Mouse (Mus musculus) telencephalon, adult 2 months (tissue): ENCODE measurements around the gene Maml1.

Experiments used
- DNase-seq: peaks from one replicate; pipeline ENCODE4 v3.0.0-alpha.2; 2011; ENCODE audit warnings: low read depth, low spot score

Gene Maml1

DNA sequence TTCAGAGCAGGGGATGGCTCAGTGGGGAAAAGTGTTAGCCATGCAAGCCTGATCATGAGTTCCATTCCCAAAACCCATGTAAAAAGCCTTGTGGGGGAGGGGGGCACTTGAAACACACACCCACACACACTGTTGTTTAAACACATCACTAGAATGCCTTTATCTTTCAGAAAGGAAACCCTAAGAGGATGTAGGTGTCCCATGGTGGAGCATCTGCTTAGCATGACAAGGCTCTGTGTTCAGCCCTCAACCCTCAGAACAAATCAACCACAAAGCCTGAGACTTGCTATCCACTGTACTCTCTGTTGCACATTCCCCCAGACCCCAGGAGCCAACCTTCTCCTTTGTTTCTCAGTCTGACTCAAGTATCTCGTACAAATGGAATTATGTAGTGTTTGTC lies 12.1 kb downstream of the Maml1 start:
- no peak for DNase-seq

DNA sequence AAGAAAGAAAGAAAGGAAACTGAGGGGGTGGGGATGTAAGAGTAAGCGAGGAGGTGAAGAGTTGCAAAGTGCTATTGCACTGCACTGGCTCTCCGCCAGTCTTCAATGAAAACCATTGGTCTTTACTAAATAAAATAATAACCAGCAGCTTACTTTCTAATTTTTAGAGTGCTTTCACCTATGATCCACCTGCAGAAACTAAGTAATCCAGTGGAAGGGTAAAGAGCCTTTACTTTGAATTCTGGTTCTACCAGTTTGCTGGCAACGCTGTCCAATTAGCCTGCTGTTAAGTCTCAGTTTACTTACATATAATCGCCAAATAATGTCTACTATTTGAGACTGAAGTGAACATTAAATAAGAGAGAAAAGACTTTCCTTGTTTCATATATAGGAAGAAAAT lies 13.1 kb downstream of the Maml1 start:
- DNase-seq = no peak

DNA sequence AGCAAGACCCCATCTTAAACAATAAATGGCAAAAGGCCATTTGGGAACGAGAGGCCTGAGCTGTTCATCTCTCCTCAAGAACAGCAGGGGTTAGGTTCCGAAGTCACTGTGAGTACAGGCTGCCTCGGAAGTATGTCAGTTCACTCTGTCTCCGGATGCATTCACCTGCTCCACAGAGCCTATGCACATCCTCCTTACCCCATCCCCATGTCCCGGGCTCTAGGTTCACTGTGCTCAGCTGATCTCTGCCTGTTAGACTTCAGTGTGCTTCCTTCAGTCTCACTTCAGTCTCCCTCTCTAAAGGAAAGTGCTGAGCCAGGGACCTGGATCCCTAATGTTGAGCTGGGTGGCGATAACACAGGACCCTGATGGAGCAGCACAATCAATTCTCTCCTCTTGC lies 14.4 kb downstream of the Maml1 start:
- DNase-seq = no peak

DNA sequence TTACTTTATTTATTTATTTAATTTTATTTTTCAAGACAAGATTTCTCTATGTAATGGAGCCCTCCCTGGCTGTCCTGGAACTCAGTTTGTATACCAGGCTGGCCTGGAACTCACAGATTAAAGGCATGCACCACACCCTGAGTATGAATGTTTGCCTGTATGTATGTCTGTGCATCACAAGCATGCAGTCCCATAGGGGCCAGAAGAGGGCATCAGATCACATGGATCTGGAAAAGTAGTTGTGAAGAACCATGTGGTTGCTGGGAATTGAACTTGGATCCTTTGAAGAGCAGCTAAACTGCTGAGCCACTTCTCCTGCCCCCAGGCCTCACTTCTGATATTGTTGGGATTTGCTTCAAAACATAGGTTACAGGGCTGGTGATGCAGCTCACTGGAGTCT lies 15.1 kb downstream of the Maml1 start:
- no peak for DNase-seq

DNA sequence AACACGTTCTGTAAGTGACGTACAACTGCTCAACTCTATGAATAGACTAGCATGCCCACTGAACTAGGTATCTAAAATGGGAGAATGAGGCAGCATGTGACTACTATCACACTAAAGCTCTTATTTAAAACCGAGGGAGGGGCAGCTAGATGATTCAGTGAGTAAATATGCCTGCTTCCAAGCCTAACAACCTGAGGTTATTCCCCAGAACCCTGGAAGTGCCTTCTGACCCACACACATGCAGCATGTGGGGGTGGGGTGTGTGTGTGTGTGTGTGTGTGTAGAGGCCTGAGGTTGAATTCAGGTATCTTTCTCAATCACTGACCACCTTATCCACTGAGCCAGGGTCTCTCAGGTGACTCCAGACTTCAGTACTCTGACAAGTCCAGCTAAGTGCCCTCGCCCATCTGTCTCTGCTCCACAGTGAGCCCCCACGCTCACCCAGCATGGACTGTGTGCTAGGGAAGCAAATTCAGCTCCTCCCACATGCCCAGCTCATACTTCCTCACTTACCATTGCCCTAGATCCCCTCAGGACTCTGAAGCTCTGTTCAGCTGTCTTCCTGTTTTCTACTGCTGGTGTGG lies 16.5 kb downstream of the Maml1 start:
- DNase-seq = peak; percentile 60

DNA sequence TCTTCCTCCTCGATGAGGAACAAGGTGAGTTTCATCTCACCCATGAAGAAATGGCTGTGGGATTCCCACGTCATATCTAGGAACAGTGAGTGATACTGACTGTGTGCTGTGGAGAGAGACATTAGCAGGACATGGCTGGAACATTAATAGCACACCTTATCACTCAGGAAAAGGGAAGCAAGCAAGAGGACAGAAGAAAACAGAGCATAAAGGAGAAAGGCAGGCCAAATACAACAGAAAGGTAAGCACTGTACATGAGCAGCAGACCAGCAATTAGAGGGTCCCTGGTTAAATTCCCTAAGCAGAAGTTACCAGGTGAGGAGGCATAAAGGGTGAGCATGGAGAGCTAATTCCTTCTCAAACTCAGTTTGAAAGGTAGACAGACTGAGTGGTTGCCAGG lies 17.0 kb downstream of the Maml1 start:
- DNase-seq = no peak

DNA sequence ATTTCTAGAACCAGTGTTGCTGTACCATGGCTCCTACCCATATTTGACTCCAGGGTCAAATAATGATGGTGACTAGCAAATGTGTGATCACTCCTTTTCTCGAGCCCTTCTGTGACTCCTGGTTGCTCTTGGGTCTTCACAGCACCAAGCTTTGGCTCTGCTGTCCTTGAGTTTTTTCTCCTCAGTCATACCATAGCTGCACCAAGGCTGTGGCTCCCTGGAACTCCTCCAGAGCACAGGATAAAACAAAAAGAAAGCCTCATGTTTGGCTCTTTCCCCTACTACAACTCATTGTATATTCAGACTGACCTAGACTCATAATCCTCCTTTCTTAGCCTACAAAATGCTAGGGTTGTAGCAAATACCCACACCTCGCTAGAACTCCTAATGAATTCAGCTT lies 19.3 kb downstream of the Maml1 start:
- no peak for DNase-seq

DNA sequence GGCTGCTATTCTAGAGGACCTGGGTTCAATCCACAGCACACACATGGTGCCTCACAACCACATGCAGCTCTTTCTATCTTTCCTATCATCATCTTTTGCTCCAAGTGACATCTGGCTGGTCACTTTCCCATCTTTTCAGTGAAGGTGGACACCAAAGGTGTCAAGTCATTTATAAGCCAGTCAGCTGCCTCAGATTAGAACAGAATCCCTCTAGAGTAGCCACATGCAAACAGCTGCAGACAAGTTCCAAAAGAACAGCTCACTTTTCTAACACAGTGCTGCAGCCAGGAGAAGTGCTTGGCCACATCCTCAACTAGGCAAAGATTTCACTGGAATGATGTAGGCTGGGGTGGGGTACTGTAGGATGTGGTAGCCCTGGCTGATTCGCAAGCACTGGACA lies 22.2 kb downstream of the Maml1 start:
- no peak for DNase-seq

DNA sequence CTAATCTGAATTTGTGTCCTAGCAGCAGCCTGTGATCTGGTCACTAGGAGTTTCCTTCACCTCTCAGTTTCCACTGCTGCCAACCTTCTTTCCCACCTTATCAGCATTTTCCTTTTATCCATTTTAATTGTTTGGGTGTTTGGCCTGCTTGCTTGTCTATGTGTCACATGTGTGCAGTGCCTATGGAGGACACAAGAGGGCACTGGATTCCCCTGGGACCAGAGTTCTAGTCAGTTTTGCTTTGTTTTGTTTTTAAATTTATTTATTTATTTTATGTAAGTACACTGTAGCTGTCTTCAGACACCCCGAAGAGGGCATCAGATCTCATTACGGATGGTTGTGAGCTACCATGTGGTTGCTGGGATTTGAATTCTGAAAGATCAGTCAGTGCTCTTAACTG lies 22.9 kb downstream of the Maml1 start:
- no peak for DNase-seq

DNA sequence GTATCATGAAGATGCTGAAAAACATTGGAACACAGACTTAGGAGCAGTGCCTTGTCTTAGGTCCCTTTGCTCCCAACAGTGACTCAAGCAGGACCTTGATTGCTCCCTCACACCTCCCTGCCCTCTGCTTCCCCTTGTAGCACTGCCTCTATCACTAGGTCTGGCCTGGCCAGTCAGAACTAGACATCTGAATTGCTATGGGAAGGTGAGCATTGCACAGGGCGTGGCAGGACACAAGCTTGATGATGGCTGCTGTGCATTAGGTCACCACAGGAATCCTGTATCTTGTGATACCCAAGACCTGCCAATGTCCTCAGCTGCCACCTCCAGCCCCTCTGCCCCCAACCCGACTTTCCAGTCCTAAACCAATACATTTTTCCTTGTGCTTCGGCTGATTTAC lies 25.1 kb downstream of the Maml1 start:
- DNase-seq = no peak

DNA sequence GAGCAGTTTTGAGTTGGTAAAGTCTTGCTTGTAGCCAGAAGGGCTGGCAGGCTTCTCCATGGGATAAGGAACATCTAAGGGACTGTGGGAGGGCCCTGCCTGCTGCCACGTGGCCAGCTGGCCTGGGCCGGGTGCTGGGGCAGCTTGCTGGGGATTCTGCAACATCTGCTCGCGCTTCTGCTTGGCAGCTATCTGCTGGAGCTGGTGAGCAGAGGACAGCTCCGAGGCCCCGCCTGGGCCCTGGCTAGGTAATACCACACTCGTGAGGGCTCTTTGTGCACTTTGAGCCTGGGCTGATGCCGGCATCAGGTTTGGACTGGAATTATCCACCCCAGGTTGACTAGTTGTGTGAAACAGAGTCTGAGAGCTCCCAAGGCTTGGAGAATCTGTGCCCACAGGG lies 26.2 kb downstream of the Maml1 start:
- no peak for DNase-seq

DNA sequence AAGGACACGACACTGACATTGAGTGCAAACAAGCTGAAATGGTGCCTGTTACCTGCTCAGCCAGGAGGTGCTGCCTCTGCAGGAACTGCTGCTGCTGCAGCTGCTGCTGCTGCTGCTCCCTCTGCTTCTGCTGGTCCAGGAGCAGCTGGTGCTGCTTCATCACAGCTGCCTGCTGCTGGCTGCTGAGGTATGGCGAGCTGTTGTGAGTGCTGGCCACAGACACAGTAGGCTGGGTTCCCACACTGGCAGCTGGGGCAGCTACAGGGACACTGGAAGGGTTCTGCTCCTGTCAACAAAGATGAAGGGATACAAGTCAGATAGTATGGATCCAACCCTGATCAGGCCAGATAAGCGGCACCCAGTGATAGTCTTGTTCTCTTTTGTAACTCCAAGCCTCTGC lies 28.9 kb downstream of the Maml1 start:
- DNase-seq = no peak

DNA sequence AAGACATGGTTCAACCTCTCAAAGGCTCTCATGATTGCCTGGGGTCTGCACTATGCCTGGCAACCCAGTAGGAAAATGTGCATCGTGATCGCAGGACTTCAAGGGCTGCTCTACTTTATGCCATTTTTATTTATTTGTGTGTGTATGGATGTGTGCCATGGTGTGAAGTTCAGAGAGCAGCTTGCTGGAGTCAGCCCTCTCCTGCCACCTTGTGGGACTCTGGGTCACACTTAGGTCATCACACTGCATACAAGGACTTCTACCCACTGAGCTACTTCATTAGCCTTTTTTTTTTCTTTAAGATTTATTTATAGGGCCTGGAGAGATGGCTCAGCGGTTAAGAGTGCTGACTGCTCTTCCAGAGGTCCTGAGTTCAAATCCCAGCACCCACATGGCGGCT lies 30.1 kb downstream of the Maml1 start:
- DNase-seq = no peak

DNA sequence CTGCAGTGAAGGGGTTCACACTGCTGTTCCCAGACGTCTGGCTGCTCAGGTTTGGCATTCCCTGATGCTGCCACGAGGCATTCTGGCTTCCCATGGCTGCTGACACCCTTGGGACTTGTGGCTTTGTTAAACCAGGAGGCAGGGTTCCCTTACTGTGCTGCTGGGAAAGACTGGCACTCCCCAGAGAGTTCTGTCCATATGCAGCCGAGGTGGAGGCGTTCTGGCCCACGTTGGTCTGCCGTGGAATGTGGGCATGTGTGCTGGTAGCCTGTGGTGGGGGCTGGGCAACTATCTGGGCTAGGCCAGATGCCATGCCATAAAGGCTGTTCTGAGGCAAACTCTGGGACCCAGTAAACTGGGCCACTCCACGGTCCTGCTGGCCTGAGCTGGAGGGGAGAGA lies 33.8 kb downstream of the Maml1 start:
- DNase-seq = peak; percentile 53

DNA sequence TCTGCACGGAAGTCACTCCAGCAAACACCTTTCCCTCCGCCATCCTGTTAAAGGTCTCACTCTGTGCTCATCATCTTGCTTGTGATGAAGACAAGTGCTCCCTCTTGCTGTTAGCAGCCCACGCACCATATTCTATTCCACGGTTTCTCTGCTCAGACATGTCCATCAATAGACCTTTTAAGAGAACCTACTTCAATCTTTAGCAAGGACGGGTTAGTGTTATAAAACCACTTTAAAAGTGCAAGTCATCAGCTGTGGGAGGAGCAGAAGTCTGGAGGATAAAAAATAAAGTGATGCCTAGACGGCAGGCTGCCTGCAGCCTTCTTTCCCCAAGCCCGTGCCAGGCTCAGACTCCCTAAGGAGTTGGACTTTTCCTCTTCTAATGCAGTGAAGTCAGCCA lies 35.5 kb downstream of the Maml1 start:
- peak; percentile 55 for DNase-seq

DNA sequence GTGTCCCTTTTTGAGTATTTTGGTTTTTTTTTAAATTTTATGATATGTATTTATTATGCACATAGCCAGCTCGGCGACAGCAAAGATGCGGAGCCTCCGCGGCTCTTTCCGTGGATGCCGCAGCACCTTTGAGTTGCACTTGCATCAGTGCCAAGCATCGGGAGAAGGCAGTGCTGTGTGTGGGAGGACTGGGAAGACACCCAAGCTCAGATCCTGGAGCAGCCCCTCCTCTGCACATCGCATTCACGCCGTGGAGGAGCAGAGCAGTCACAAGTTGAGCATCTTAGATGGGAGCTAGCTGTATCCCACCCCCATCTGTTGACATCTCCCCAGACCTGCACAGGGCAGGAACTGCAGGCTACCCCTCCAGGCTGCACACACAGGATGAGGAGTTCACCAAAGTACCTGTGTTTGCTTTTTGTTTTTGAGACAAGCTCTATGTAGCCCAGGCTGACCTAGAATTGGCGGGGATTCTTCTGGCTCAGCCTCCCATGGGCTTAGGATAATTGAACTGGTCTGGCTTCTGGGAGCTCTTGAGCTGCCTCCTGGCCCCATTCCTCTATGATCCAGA lies 38.0 kb downstream of the Maml1 start:
- peak; percentile 92 for DNase-seq

DNA sequence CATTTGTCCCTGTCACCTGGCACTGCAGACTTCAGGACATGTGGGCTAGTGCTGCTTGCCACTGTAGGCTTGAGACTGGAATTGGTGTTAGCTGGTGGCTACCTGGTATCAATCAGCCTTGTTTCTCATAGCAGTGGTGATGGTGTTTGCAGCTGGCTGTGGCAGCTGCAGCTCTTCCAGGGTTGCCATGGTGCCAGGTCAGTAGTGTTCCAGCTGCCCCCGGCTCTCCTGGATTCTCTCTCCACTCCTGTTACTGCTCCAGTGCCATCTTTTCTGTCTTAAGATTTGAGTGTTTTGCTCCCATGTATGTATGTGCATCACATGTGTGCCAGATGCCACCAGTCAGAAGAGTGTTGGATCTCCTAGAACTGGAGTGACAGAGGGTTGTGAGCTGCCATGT lies 38.7 kb downstream of the Maml1 start:
- no peak for DNase-seq

DNA sequence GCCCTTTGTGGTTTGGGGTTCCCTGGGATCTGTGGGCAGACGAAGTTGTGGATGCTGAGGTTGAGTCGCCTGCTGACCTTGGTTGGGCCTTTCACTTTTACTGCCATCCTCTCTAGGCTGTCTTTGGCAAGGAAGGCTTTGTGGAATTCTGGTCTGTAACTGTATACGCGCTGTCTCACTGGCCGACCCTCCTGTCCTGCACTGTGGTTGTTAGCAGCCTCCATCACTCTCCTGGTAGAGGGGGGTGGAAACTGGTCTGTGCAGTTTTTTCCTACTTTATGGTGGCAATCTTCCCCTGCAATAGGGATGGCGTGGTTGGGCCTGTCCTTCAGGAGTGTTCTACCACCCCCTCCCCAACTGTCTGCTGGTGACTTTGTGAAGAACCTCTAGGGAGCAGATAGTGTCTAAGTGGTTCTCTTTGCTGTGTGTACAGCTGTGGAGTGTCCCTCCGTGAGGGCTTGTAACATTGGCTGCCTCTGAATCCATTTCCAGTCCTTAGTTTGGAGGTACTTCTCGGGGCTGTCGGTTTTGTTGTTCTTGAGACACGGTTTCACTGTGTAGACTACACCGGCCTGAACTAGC lies 39.3 kb downstream of the Maml1 start:
- no peak for DNase-seq

DNA sequence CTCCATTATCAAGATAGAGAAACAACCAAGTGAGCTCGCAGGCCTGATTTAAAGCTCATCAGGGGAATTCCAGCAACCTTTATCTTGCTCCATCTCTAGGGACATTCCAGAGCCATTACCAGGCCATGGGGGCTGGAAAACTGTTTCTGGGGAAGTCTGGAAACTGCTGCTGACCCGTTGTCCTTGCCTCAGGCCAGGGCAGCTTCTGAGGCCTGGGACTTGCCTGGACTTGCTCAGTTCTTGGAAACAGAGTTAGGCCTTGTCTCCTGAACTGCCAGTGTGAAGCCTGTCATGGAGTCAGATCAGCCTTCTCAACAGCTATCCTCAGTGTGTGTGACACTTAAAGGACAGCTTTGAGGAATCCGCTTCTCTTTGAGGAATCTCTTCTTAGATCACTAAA lies 39.9 kb downstream of the Maml1 start:
- no peak for DNase-seq

DNA sequence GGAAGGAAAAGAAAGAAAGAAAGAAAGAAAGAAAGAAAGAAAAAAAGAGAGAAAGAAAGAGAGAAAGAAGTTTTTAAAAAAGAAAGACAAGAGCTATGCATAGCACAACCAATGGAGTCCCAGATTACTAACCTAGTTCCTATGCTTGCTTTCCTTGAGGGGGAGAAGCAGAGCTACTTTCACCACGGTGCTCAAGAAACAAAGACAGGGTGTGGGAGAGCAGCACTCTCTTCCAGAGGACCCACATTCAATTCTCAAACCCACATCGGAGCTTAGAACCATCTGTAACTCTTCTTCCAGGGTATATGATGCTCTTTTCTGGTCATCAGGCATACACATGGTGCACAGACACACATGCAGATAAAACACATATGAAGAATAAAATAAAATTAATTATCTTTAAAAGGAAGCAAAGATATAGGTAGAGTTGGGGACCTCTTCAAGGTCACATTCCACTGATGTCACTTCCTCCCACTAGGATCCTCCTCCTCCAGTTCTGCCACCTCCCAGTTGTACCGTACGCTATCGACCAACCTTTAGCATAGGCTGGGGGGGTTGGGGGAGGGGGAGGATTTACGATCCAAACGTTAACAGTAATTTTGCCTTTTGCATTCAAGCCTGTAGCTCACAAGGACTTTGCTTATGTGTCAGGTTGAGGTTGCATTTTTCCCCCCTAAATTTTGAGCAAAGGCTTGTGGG lies 43.5 kb downstream of the Maml1 start:
- no peak for DNase-seq

DNA sequence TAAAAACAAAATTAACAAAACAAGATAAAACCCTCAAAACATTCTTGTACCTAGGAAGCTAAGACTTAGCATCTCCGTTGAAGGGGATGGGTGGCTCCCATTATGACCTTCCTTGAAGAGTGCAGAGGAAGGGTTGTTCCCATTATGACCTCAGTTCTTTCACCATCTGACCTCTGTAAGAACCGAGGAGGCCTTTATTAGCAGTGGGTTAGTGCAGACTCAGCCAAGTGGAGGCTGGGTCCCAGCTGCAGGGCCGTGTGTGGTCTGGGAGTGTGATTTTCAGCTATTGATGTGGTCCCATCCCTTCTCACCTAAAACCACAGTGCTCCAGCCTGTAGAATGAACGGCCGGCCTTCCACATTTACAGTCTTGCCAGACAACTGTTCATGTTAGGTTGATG lies 46.8 kb downstream of the Maml1 start:
- no peak for DNase-seq

DNA sequence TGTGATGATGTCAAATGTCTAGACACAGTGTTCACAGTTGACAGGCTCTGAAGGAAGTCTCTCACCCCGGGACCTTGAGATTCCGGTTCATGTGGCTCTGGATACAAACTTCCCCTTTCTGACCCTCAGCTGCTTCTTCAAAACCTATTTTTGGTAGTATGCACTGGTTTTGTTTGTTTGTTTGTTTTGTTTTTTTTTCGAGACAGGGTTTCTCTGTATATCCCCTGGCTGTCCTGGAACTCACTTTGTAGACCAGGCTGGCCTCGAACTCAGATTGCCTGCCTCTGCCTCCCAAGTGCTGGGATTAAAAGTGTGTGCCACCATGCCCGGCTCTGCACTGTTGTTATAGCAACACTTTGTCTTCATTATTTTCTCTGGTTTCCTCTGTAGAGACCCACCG lies 48.2 kb downstream of the Maml1 start:
- DNase-seq = no peak

DNA sequence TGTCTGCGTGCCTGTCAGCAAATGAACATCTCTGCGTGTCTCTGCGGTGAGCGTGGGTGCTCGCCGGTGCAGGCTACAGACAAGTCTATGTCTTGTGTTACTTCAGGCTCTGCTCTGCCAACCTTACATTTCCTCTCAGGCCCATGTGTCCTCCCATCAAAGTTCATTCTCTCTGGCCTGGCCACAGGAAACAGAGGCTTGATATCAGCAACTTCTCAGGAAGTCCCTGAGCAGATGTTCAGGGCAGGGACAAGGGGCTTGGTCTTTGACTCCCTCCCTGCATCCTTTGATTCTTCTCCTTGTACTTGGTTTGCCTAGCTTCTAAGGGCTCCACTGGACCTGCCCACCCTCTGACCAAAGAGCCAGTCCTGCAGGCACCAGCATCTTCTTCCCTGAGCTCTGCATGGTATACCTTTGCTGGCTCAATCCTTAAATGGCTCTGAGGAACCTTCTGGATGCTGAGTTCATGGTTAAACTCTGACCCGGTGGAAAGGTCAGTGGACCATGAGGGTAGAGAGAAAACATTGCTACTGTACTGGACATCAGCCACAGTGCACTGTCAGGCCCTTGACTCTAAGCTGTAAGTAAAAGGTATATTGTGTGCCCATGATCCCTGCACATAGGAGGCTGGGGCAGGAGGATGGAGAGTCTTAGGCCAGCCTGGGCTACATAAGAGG lies 51.7 kb downstream of the Maml1 start:
- DNase-seq = no peak
